Mouse (Mus musculus) hindbrain, embryonic 11.5 days (tissue): Measurements from ENCODE around the gene Mpp5. TPM values are rescaled to one million over a fixed set of nuclear protein-coding genes. Genes with fewer than 3 reads are reported as not detected.

Source experiments
- ATAC-seq: fragments of 200-750 bp; cut with Nextera tagmentation; 2 replicates; pipeline ENCODE4 v1.8.0; 2017; ENCODE audit warnings: mild to moderate bottlenecking, moderate TSS enrichment, moderate library complexity; ENCODE audit not compliant: low FRiP score
- DNase-seq: peaks from one replicate; pipeline ENCODE4 v3.0.0-alpha.2; 2015; ENCODE audit warnings: low spot score
- H3K27ac ChIP-seq: fragments of 300-500 bp; sonication (generic); 2 replicates; pipeline ENCODE4 v1.5.1; 2014; ENCODE audit warnings: mild to moderate bottlenecking, low read depth, low read length
- H3K27me3 ChIP-seq: fragments of 300-500 bp; sonication (generic); 2 replicates; pipeline ENCODE4 v1.6.1; 2014; ENCODE audit warnings: mild to moderate bottlenecking, low read length, moderate library complexity, mixed read lengths; ENCODE audit not compliant: control insufficient read depth, insufficient read depth
- H3K36me3 ChIP-seq: fragments of 300-500 bp; sonication (generic); 2 replicates; pipeline ENCODE4 v1.6.1; 2014; ENCODE audit warnings: mild to moderate bottlenecking, low read length, moderate library complexity, mixed read lengths; ENCODE audit not compliant: control insufficient read depth, insufficient read depth
- H3K4me1 ChIP-seq: fragments of 300-500 bp; sonication (generic); replicated peaks from 2 replicates; pipeline ENCODE4 v1.6.1; 2014; ENCODE audit warnings: low read length, mixed read lengths; ENCODE audit not compliant: control insufficient read depth, insufficient read depth
- H3K4me2 ChIP-seq: fragments of 300-500 bp; sonication (generic); replicated peaks from 2 replicates; pipeline ENCODE4 v1.6.1; 2014; ENCODE audit warnings: mild to moderate bottlenecking, low read depth, low read length
- H3K4me3 ChIP-seq: fragments of 300-500 bp; sonication (generic); 2 replicates; pipeline ENCODE4 v1.5.1; 2014; ENCODE audit warnings: low read depth, low read length
- H3K9ac ChIP-seq: fragments of 300-500 bp; sonication (generic); 2 replicates; pipeline ENCODE4 v1.6.1; 2014; ENCODE audit warnings: low read depth, low read length
- H3K9me3 ChIP-seq: fragments of 300-500 bp; sonication (generic); 2 replicates; pipeline ENCODE4 v1.6.1; 2016; ENCODE audit warnings: low read length; ENCODE audit not compliant: control insufficient read depth
- WGBS: fragments of 180-500 bp; shearing (Covaris S2); extraction: QIAGEN DNeasy Blood & Tissue Kit; methylation state at CpG from one replicate; pipeline ENCODE4 v1.1.7; 2014; 5-methylcytosine and 5-hydroxymethylcytosine counted together
- polyA plus RNA-seq: library from polyadenylated mRNA; unstranded; fragments of >200 nt; fragmentation: Nextera tagmentation; extraction: Ambion mirVana; gene quantifications from 2 replicates; pipeline ENCODE4 v1.2.1, GENCODE M21; 2014

Mpp5 gene
- 26.9 and 32.3 TPM in 2 replicates for polyA plus RNA-seq

GRCm38 (mm10) chr12:78748557-78749377 is at the start of gene Mpp5:
Gene Mpp5, plus strand, starts transcription at chr12:78748907.
- H3K4me2 ChIP-seq: peak within 1 kb of the TSS; percentile 74

GRCm38 (mm10) chr12:78717783-78718182 is 30.9 kb upstream of the Mpp5 start:
- WGBS: 82% methylated on average over 2 of the region's 2 CpGs
- Histone ChIP-seq H3K4me2 (no peak overlapping the region), H3K4me3 (no peak overlapping the region), H3K36me3 (no peaks in the 10 kb centered on the region), H3K4me1 (no peaks in the 10 kb centered on the region), H3K27me3 (no peaks in the 10 kb centered on the region), H3K9me3 (no peaks in the 10 kb centered on the region), H3K9ac (no peak overlapping the region), H3K27ac (no peak overlapping the region)
- DNase-seq (no peak), ATAC-seq (no peak)

More at GRCm38 (mm10) chr12:78748557-78749377, at the start of gene Mpp5:
- no peaks in the 10 kb centered on the region for H3K4me1 ChIP-seq
- no peaks in the 10 kb centered on the region for H3K36me3 ChIP-seq
- H3K9ac ChIP-seq: peak within 1 kb of the TSS; percentile 79
- no peaks in the 10 kb centered on the region for H3K9me3 ChIP-seq
- no peaks in the 10 kb centered on the region for H3K27me3 ChIP-seq
- peak within 1 kb of the TSS; percentile 85 for H3K4me3 ChIP-seq
- under 1% methylated on average over 71 of the region's 98 CpGs for WGBS
- peak; percentile 100 for ATAC-seq
- peak within 1 kb of the TSS; percentile 85 for H3K27ac ChIP-seq
- peak; percentile 99 for DNase-seq

- H3K9me3 ChIP-seq: no peaks in the 10 kb centered on the region
- no peak overlapping the region for H3K27ac ChIP-seq
- H3K4me2 ChIP-seq: no peak overlapping the region
- no peak overlapping the region for H3K4me3 ChIP-seq
- WGBS: 64% methylated on average over 4 of the region's 4 CpGs
- DNase-seq (no peak), ATAC-seq (no peak)
- H3K36me3 ChIP-seq: no peaks in the 10 kb centered on the region
- H3K4me1 ChIP-seq: no peaks in the 10 kb centered on the region
- H3K27me3 ChIP-seq: no peaks in the 10 kb centered on the region
- no peak overlapping the region for H3K9ac ChIP-seq
These were observed 21.0 kb upstream of the Mpp5 start for GRCm38 (mm10) chr12:78727723-78728122.

GRCm38 (mm10) chr12:78739633-78740032 is 9.1 kb upstream of the Mpp5 start:
- H3K9me3 ChIP-seq: no peaks in the 10 kb centered on the region
- WGBS: 66% methylated on average over 2 of the region's 2 CpGs
- H3K27me3 ChIP-seq: no peaks in the 10 kb centered on the region
- H3K4me3 ChIP-seq: no peak overlapping the region
- no peaks in the 10 kb centered on the region for H3K36me3 ChIP-seq
- no peak overlapping the region for H3K4me2 ChIP-seq
- DNase-seq: no peak
- H3K9ac ChIP-seq: no peak overlapping the region
- ATAC-seq: no peak
- H3K27ac ChIP-seq: no peak overlapping the region
- no peaks in the 10 kb centered on the region for H3K4me1 ChIP-seq

GRCm38 (mm10) chr12:78740289-78740688 is 8.4 kb upstream of the Mpp5 start:
- Histone ChIP-seq H3K4me3 (no peak overlapping the region), H3K27me3 (no peaks in the 10 kb centered on the region), H3K9ac (no peak overlapping the region), H3K27ac (no peak overlapping the region), H3K4me1 (no peaks in the 10 kb centered on the region), H3K36me3 (no peaks in the 10 kb centered on the region), H3K9me3 (no peaks in the 10 kb centered on the region), H3K4me2 (no peak overlapping the region)
- DNase-seq (no peak), ATAC-seq (no peak)
- WGBS: 97% methylated on average over 2 of the region's 2 CpGs

DNA sequence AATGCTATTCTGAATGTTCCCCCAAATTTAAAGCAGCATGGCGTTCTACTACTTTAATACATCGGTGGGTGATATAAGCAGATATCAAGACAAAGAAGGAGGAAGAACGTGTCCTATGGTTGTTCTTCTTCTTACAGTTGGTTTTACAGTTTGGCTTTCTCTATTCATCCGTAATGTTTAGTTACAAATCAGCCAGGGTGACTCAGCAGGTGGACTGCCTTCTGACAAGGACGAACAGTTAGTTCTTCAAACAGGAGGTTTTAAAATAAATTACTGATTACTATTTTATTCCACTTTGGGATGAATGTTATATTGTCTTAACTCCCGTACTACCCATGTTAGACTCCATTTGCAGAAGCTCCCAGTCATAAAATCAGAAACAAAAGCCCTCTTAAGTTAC is 2.5 kb upstream of the Mpp5 start:
- Histone ChIP-seq H3K27me3 (no peaks in the 10 kb centered on the region), H3K36me3 (no peaks in the 10 kb centered on the region), H3K9ac (no peak overlapping the region), H3K9me3 (no peaks in the 10 kb centered on the region), H3K4me3 (no peak overlapping the region), H3K4me2 (no peak overlapping the region), H3K4me1 (no peaks in the 10 kb centered on the region), H3K27ac (no peak overlapping the region)
- WGBS: 73% methylated on average over 6 of the region's 6 CpGs
- ATAC-seq: no peak
- DNase-seq: no peak

DNA sequence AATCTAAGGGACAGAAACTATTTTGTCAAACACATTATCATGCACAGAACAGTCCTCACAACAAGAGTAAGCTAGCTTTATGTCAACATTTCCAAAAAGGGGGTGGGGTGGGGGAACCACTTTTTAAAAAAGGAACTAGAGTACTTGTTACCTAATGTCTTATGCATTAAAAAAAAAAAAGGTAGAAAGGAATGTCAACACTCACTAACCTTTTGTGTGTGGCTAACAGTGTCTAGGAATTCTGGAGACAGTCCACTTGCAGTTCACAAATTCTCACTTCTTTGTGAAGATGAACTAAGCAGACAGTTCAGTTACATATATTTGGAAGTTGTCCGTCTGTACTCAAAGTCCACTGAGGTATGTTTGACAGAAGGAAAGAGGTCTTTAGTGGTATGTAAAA is 1.3 kb upstream of the Mpp5 start:
- H3K4me2 ChIP-seq: no peak overlapping the region

DNA sequence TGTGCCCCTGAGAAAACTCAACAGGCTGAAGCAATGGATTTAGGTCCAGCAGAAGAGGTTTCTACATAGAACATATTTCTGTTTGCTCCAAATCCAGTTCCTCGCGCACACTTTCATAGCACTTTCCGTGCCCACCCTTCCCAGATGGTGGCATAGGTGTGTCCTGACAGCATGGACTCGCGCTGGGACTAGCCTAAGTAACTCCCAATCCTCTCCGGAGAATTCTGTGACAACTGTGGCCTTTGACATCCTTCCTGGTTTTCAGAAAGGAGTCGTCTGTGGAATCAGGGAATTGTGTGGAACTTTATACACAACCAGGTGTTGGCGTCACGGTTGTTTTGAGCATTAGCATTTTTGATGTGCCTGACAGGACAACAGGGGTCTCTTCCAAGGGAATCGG is 594 bp upstream of the Mpp5 start:
- Histone ChIP-seq H3K4me3 (peak overlapping the region; percentile 85), H3K9me3 (no peaks in the 10 kb centered on the region), H3K27me3 (no peaks in the 10 kb centered on the region), H3K4me2 (peak overlapping the region; percentile 74), H3K4me1 (no peaks in the 10 kb centered on the region), H3K27ac (no peak overlapping the region), H3K36me3 (no peaks in the 10 kb centered on the region), H3K9ac (peak overlapping the region; percentile 3; the same call in 1 of the 2 replicates)
- under 1% methylated on average over 10 of the region's 10 CpGs for WGBS
- ATAC-seq: peak; percentile 41
- DNase-seq: no peak

More for the DNA sequence above, 1.3 kb upstream of the Mpp5 start:
- DNase-seq: no peak
- Histone ChIP-seq H3K36me3 (no peaks in the 10 kb centered on the region), H3K4me3 (no peak overlapping the region), H3K9me3 (no peaks in the 10 kb centered on the region), H3K9ac (no peak overlapping the region), H3K4me1 (no peaks in the 10 kb centered on the region), H3K27ac (no peak overlapping the region), H3K27me3 (no peaks in the 10 kb centered on the region)
- ATAC-seq: no peak
- 38% methylated on average over 1 of the region's 1 CpGs for WGBS

DNA sequence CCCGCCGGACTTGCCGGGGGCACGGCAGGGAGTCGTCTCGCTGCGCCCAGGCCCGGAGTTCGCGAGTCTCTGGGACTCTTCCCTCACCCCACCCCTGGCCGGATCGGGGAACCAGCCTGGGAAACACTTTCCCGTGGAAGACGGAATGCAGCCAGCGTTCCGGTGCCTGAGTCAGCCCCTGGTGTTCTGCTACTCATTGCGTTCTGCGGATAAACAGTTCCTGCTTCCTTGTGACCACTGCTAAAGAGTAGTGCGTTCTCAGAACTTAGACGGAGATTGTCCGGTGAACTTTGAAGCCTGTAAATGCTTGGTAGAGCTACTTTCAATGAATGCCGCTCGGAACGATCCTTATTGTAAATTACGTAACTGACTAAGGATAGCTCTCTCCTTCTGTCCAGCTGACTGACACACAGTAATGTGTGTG is 683 bp downstream of the Mpp5 start:
- H3K27me3 ChIP-seq: no peaks in the 10 kb centered on the region
- peak overlapping the region; percentile 79 for H3K9ac ChIP-seq
- peak overlapping the region; percentile 54 for H3K4me2 ChIP-seq
- H3K4me3 ChIP-seq: peak overlapping the region; percentile 85
- ATAC-seq (peak; percentile 41), DNase-seq (peak; percentile 71)
- H3K36me3 ChIP-seq: no peaks in the 10 kb centered on the region
- WGBS: 0% methylated on average over 18 of the region's 25 CpGs
- H3K9me3 ChIP-seq: no peaks in the 10 kb centered on the region
- H3K27ac ChIP-seq: peak overlapping the region; percentile 85
- H3K4me1 ChIP-seq: no peaks in the 10 kb centered on the region
